Mouse (Mus musculus): ENCODE measurements around the gene Aknad1.

Aknad1 gene

GRCm38 (mm10) chr3:108751691-108752090, 12.2 kb downstream of the Aknad1 start:
- DNase-seq = no peak

GRCm38 (mm10) chr3:108754541-108754940, 15.1 kb downstream of the Aknad1 start:
- no peak for DNase-seq

GRCm38 (mm10) chr3:108755542-108755941, 16.1 kb downstream of the Aknad1 start:
- DNase-seq = no peak

- no peak for DNase-seq
These were observed 16.7 kb downstream of the Aknad1 start for GRCm38 (mm10) chr3:108756131-108756530.

GRCm38 (mm10) chr3:108757570-108757969, 18.1 kb downstream of the Aknad1 start:
- no peak for DNase-seq

- no peak for DNase-seq
These were observed 20.3 kb downstream of the Aknad1 start for GRCm38 (mm10) chr3:108759566-108760420.

GRCm38 (mm10) chr3:108762597-108763111, 23.2 kb downstream of the Aknad1 start:
- DNase-seq = peak; percentile 54

GRCm38 (mm10) chr3:108763691-108764090, 24.2 kb downstream of the Aknad1 start:
- DNase-seq = no peak

- no peak for DNase-seq
These were observed 25.5 kb downstream of the Aknad1 start for GRCm38 (mm10) chr3:108764976-108765375.

GRCm38 (mm10) chr3:108765476-108765875, 26.0 kb downstream of the Aknad1 start:
- no peak for DNase-seq

- DNase-seq = no peak
These were observed 27.5 kb downstream of the Aknad1 start for GRCm38 (mm10) chr3:108766943-108767342.

- no peak for DNase-seq
These were observed 28.0 kb downstream of the Aknad1 start for GRCm38 (mm10) chr3:108767416-108767815.

- no peak for DNase-seq
These were observed 30.1 kb downstream of the Aknad1 start for GRCm38 (mm10) chr3:108769547-108769946.

- DNase-seq = peak; percentile 40
These were observed 31.4 kb downstream of the Aknad1 start for GRCm38 (mm10) chr3:108770725-108771368.

- peak; percentile 62 for DNase-seq
These were observed 32.8 kb downstream of the Aknad1 start for GRCm38 (mm10) chr3:108772211-108772610.

- DNase-seq = no peak
These were observed 33.4 kb downstream of the Aknad1 start for GRCm38 (mm10) chr3:108772811-108773210.

- DNase-seq = no peak
These were observed 39.5 kb downstream of the Aknad1 start for GRCm38 (mm10) chr3:108778761-108779540.

- DNase-seq = peak; percentile 32
These were observed 41.9 kb downstream of the Aknad1 start for GRCm38 (mm10) chr3:108781238-108781883.

GRCm38 (mm10) chr3:108781884-108782270, 42.4 kb downstream of the Aknad1 start:
- DNase-seq = no peak

- DNase-seq = no peak
These were observed 43.0 kb downstream of the Aknad1 start for GRCm38 (mm10) chr3:108782364-108782895.

- DNase-seq = no peak
These were observed 47.1 kb downstream of the Aknad1 start for GRCm38 (mm10) chr3:108786520-108786919.

- DNase-seq = no peak
These were observed 48.4 kb downstream of the Aknad1 start for GRCm38 (mm10) chr3:108787754-108788454.

Measured in right cerebral cortex, postnatal 25 days (tissue).